Mouse (Mus musculus) urinary bladder, postnatal 10 days (tissue): ENCODE data around the gene Alkbh5.

Experiments used
- DNase-seq: peaks from one replicate; pipeline ENCODE4 v3.0.0; 2022; ENCODE audit warnings: low spot score

Alkbh5 gene

DNA sequence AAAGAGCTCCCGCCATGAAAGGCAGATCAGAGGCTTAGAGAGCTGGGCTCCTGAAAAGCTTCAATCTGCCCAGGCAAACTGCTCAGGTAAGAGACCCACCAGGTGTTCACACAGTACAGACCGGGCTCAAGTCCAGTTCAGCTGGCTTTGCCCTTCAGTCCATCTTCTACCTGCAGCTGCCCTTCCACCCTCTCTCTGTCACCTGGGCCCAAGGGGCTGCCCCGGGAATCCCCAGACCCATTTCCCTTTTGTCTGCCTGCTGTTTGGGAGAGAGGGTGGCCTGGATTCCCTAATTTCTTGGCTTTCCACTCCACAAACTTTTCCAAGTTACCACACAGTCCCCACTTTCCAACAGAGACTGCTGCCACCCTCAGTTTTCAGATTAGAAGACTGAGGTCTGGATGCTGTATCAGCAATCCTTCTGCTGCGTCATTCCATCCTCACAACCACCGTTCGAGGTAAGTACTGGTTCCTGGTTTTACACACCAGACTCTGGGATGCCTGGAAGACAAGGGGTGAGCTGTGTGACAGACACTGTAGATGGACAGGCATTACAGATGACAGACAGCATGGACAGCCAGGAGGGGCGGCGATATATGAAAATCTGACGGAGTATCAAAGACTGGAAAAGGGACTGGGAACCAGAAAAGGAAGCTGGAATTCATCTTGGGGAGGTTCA, at the start of gene Alkbh5:
Alkbh5 (plus strand) TSS at position 202 of the 679 bp plus-strand sequence.
- DNase-seq = no peak

DNA sequence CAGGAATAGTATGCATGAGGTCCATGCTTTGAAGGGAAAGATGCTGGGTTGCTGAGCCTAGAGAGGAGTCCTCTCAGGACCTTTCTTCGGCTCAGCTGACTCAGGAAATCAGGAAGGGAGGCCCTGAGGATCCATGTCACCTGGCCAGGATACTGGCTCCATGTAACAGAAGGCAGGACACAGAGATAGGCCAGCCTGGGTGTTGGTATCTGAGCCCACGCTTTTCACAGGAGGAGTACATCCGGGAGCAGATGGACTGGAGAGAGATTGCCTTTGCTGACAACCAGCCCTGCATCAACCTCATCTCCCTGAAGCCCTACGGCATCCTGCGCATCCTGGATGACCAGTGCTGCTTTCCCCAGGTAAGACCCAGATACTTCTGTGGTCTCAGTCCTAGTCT, 43.5 kb upstream of the Alkbh5 start:
- no peak for DNase-seq

DNA sequence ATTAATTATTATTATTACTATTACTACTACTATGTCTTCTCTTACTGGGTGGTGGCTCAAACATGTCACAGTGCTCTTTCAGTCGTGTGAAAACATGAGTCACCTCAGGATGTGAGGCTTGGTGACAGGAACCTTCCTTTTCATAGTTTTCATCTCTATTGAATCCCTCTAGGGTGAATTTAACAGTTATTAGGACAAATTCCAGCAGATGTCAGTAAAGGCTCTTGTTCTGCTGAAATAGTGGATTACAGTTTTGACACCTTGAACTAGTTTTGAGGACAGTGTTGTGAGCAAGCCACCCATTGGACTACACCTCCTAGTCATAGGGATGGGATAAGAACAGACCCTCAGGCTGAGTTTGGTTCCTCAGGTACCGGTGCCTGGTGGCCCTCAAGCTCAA, 40.5 kb upstream of the Alkbh5 start:
- DNase-seq = no peak

DNA sequence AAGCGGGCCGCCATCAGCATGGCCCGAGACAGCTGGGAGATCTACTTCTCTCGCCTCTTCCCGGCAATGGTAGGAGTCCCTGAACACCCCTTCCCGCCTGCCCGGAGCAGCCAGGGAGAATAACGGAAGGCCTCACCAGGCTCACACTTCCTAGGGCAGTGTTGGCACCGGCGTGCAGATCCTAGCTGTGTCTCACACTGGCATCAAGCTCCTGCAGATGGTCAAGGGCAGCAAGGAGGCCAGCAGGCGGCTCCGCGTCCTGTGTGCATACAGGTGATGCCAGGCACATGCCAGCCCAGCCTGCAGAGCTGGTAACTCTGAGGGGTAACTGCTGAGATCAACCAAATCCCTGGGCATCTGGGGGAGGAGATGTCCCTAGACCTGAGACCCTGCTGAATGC, 28.9 kb upstream of the Alkbh5 start:
- no peak for DNase-seq

DNA sequence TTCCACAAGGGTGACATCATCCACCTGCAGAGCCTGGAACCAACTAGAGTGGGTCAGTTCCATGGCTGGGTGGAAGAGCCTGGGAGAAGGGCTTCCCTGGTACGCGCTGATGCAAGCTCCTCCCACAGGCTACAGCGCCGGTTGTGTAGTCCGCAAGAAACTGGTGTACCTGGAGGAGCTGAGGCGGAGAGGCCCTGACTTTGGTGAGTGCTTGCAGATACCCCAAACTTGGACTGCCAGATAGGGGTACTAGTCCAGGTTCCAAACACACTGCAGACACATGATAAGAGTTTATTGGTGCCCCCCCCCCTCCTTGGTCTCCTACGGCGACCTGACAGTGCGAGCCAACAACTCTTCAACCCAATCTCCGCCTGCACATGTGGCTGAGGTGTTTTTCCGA, 27.2 kb upstream of the Alkbh5 start:
- DNase-seq = no peak

DNA sequence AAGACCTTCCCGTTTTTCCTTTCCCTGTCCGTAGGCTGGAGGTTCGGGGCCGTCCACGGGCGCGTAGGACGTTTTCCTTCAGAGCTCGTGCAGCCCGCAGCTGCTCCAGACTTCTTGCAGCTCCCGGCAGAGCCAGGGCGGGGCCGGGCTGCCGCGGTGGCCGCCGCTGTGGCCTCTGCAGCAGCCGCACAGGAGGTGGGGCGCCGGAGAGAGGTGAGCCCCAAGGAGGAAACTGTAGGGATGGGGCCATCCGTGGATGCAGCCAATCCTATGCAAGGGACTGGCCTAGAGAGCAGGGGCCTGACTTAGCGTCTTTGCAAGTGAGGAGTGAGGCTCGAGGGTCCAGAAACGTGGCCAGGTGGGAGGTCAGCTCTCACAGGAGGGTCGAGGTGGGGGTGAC, 26.7 kb upstream of the Alkbh5 start:
- no peak for DNase-seq

DNA sequence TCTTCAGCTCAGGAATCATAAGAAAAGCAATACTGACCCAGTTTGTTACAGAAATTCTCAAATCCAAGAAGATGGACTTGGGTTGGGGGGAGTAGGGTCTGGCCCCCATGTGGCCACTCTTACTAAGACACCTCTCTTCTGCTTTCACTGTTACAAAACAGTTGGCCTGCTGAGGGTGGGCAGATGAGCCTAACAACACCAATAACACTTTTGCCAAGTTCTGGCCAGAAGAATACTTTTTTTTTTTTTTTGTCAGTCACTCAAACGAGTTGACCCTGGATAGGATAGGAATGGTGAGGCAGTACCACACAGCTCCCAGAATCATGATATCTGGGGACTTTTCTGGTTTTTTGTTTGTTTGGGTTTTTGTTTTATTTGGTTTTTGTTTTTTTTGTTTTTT, 24.3 kb upstream of the Alkbh5 start:
- no peak for DNase-seq

DNA sequence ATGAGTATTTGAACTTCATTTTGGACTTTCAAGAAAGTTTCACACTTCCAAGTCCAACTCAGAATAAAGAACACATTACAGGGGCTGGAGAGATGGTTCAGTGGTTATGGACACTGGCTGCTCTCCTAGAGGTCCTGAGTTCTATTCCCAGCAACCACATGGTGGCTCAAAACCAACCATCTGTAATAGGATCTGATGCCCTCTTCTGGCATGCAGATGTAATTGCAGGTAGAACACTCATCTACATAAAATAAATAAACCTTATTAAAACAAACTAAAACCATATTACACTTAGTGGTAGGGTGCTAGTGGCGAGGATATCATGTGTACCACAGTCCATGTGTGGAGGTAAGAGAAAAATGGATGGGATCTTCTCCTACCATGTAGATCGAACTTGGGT, 23.7 kb upstream of the Alkbh5 start:
- no peak for DNase-seq

DNA sequence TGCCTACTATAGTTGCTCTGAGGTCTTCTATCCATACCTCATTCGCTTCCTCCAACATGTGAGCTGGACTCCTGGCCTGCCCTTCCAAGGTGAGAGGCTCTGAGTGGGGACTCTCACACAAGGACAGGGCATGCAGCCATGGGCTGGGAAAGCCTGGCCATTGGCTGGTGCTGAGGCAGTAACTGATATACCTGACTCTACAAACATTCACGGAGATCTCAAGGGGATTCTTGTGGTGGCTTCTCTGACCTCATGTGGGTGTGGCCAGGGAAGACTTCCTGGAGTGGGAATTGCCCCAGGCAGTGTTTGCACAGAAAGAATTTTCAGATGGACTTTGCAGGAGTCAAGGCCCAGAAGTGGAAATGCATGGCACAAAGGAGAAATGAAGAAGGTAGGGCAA, 21.2 kb upstream of the Alkbh5 start:
- no peak for DNase-seq

DNA sequence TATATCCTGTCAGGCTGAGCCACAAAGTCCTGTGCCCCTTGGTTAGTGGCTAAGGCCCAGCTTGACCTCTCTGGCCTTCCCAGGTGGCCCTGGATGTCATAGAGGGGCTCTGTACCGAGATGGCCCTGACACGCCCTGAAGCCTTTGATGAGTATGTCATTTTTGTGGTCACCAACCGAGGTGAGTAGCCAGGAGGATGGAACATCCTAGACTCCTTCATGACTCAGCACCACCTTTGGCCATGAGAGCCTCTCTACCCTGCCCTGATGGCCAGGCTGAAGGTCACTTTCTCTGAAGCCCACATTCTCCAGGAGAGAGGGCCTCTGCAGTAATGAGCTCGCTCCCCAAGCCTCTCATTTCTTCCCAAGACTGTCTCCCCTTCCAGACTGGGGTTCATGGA, 17.9 kb upstream of the Alkbh5 start:
- no peak for DNase-seq

DNA sequence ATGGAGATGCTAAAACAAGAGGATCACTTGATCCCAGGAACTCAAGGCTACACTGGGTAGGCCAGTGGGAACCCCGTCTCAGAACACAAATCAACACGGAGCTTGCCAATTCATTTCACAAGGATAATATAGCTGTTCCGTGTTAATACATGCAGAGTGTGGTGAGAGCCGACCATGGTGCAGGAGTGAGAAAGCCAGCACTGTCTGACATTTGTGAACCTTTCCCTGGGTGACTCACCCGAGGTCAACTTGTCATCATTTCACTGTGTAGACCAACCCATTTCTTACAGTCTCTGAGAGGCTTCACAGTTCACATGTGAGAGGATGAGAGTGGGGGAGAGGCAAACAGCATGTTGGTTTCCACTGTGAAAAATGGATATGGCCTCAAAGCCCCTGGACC, 14.2 kb upstream of the Alkbh5 start:
- DNase-seq = no peak

DNA sequence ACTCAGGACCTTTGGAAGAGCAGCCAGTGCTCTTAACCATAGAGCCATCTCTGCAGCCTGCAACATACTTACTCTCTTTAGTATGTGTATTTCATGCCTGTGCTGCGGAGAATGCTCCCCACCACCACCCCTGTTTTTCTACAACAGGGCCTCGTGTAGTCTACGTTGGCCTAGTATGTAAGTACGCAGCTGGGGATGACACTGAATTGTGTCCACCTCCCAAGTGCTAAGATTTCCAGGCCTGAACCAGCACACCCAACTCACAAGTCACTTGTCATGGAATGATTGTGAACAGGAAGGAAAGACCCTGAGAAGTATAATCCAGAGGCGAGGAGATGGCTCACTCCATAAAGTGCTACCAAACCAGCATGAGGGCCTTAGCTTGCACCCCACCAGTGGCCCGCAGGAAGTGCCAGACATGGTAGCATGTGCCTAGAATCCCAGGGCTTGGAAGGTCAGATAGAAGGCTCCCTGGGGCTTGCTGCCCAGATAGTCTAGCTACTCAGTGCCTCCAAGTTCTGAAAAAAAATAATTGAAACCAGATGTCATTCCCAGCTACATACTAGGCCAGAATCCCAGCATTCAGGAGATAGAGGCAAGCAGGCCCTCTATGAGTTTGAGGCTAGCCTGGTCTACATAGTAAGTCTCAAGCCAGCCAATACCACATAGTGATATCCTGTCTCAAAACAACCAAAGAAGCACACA, 13.4 kb upstream of the Alkbh5 start:
- no peak for DNase-seq

DNA sequence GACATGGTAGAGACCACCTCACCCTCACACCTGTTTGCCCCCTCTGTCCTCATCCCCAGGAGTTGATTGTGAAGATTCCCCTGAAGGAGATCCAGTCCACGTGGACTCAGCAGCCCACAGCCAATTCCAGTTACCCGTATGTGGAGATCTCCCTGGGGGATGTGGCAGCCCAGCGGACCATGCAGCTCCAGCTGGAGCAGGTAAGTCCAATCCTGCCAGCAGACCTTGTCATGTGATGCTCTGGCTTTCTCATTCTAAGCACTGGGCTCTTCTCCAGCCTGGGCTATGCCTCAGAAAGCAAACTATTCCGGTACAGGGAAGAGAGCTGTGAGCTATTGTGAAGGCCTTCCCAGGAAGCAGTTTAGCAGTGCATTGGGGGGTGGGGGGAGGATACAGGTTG, 9.7 kb upstream of the Alkbh5 start:
- DNase-seq = no peak

DNA sequence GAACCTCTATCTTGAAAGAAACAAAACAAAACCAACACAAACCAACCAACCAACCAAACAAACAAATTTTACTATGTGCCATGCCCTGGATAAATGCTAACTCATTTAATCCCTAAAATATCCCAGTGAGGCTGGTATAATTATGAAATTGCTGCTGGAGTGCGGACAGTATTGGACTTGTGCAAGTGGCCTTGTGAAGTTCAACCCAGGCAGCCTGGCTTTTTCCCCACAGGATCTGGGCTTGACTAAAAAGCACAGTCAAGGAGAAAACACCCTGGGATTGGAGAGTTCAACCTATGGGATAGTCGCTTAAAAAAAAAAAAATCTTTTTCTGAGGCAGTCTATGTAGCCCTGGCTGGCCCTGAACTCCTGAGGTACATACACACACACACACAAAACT, 505 bp upstream of the Alkbh5 start:
- no peak for DNase-seq

DNA sequence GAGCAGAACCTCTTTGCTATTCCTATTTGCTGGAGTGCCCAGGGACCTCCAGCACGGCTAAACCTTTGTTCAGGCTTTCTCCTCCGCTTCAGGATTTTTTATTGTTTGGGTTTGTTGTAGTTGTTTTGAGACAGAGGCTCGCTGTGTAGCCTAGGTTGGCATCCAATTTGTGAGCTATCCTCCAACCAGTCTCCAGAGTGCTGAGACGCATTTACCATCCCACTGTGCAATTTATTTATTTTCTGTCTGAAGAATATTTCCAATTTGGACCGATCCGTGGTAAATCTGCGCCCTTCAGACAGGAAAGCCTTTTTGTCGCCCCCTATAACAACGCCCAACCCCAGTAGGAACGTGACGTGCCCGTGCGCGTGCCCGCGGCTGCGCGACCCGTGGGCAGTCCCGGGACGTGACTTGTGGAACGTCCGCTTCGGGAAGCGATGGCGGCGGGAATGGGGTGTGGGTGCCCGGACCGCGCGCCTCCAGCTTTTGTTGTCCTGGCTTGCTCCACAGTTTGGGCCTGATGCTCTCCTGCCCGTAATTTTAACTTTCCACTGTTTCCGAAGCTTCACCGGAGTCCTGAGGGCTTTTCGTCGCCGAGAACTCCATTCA, 782 bp downstream of the Alkbh5 start:
- DNase-seq = peak; percentile 74

DNA sequence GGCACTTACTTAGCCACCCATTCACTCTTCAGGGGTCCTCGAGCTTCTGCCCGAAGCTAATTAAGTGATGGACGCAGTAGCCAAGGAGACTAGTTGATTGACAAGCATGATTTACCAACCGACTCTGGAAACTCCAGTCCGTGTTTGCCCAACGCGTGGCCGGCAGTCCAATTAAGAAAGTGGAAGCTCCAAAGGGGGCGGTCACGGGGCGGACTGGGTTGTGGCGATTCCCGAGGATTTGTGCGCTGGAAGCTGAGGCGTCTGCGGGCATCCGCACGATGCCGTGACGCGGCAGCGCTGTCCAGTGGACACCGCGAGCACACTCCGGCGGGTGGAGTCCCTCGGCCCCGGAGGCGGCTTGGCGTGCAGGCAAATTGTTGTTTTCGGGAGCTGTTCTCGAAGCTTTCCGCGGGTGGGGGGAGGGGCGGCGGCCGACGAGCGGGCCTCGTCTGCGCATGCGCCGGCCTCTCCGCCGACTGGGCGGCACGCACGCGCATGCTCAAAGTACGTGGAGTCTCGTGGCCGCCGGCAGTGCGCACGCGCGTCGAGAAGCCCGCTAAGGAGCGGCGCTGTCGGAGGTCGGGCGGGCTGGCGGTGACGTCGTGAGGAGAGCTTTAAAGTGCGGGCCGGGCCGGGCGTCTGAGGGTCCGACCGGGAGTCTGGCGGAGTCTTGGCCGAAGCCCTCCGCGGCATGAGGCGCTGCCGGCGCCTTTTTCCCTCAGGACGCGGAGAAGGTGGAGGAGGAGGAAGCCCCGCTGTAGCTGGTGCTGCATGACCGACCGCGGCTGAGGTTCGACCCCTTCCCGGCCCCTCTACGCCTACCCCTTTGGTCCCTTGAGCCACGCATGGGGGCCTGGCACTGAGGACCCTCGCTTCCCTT, 1.5 kb downstream of the Alkbh5 start:
- peak; percentile 87 for DNase-seq

DNA sequence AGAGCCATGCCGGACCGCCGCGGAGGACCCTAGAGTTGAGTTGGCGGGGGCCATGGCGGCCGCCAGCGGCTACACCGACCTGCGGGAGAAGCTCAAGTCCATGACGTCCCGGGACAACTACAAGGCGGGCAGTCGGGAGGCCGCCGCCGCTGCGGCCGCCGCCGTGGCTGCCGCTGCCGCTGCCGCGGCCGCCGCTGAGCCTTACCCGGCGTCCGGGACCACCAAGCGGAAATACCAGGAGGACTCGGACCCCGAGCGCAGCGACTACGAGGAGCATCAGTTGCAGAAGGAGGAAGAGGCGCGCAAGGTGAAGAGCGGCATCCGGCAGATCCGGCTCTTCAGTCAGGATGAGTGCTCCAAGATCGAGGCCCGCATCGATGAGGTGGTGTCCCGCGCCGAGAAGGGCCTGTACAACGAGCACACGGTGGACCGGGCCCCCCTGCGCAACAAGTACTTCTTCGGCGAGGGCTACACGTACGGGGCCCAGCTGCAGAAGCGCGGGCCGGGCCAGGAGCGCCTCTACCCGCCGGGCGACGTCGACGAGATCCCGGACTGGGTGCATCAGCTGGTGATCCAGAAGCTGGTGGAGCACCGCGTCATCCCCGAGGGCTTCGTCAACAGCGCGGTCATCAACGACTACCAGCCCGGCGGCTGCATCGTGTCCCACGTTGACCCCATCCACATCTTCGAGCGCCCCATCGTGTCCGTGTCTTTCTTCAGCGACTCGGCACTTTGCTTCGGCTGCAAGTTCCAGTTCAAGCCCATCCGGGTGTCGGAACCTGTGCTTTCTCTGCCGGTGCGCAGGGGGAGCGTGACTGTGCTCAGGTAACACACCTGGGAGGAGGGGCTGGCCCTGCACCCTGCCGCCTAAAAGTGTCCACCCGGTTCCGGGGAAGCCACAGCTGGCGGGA, 2.4 kb downstream of the Alkbh5 start:
- DNase-seq = peak; percentile 16

DNA sequence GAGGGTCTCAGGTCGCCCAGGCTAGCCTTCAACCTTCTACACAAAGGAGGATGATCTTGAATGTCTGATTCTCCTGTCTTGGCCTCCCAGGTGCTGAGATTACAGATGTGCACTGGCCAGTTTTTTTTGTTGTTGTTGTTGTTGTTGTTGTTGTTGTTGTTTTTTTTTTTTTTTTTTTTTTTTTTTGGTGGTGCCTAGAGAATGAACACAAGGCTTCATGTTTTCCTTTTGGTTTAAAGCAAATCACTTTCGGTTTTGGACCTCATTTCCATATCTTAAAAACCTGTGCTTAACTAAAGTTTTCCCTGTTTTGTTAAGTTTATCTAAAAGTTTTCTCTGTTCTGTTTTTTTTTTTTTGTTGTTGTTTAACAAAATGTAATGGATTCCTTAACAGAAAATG, 3.4 kb downstream of the Alkbh5 start:
- DNase-seq = no peak

DNA sequence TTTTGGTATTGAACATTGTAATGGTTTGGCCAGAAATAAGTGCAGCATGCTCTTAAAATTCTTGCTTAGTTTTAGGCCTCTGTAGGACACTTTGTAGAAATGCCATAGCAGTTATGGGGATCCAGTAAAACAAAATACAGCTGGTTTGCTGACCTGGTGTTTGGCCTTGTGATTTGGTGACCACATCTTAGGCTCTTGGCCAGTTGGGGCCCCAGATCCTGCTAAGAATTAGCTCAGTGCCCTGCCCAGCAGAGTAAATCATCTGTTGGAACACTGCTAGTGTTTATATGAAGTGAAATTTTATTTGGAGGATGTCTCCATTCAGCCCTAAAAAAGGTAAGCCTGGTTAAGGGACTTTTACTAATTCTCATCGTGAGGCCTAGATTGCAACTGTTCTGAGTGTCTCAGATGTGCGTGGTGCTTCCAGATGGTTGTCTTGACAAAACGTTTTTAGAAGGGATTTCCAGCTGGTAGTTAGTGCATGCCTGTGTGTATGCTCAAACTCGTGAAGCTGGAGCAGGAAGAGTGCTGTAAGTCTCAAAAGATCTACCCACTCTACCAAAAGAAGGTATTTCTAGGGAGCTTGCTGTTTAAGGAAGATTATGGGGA, 3.9 kb downstream of the Alkbh5 start:
- no peak for DNase-seq

DNA sequence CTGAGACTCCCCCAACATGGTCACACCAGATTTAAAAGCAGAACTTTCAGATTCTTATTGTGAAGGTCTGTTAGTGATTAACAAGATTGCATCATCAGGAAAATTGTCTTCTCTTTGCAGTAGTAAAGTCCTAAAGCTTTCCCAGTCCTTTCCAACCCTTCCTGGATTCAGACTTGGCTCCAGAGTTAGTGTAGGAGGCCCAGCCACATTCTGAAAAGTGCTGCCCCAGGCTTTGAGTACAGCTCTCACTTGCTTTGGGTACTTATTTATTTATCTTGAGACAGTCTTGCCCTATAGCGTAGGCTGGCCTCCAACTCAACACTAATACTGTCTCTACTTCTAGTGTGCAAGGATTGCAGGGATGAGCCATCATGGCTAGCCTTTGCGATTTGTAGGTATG, 4.6 kb downstream of the Alkbh5 start:
- DNase-seq = no peak

DNA sequence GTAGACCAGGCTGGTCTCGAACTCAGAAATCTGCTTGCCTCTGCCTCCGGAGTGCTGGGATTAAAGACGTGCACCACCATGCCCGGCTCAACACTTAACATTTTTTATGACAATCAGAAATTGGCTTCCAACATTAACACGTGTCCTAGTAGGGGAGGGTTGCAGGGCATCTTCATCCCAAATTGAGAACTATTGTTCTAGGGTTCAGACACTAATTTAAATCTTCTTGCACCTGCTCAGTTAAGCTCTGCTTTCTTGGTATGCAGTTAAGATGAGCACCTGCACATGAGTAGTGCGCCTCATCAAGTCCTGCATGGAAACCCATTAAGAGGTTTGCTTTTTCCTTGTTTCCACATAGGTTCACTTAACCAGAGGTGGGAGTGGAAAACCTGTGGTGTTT, 5.7 kb downstream of the Alkbh5 start:
- no peak for DNase-seq
